Mouse (Mus musculus): ENCODE measurements at regions not wholly inside any gene's neighbourhood (a gene's known extent, or its start where the extent isn't known, plus 50 kb on each side); places are given as distances from the start of the nearest gene placed in this dataset.
A peak's percentile ranks its signal among the peaks of the same experiment; 100 is the strongest.

DNA sequence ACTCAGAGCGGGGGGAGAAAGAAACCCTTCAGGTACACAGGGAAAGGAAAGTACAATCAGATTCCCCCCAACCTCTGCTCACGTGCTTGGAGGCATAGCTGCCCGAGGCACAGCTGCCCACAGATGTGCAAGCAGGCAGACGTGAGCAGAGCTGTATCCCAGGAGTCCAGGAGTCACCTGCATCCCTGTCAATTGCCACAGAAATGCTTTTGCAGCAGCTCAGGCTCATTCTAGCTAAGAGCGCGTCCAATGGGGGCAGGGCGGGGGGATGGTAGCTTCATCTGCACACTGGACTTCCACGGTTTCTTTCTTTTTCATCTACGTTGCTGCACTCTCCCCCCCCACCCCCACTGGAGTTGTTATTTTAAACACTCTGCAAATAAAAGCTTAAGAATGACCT, 66.0 kb upstream of the Fat4 start:
- ATAC-seq (ENCODE audit: insufficient number of reproducible peaks, low FRiP score, low TSS enrichment, low read depth): no peak
- 35% methylated on average over 9 of the region's 9 CpGs for WGBS

DNA sequence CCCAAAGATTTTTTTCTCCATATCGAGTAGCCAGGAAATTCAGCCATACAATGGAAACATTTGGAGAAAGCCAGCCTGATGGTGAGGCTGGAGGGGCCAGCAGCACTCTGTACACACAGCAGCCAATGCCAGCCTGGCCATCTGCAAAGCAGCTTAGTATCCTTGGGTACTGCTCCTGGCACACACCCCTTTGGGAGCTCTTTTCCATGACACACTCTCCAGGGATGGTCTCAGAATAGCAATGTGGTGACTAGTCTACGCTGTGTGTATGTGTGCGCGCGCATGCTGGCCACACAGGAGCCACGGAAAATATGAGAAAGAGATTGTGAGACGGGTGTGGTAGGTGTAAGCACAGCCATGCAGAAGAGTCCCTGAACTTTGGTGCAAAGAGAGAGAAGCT, 66.4 kb upstream of the Fat4 start:
- Histone ChIP-seq H3K9me3 (replicated peaks) (no peaks in the 10 kb centered on the region), H3K27ac (replicated peaks) (no peak overlapping the region), H3K27me3 (no peaks in the 10 kb centered on the region), H3K4me2 (replicated peaks) (no peak overlapping the region), H3K9ac (no peak overlapping the region), H3K36me3 (no peaks in the 10 kb centered on the region), H3K4me3 (replicated peaks) (no peak overlapping the region), H3K4me1 (peaks cover 7% of the 10 kb centered on the region; the same call in 1 of the 2 replicates)
- WGBS: 71% methylated on average over 7 of the region's 7 CpGs
- peak; percentile 87 for ATAC-seq (ENCODE audit: insufficient number of reproducible peaks, low FRiP score, low TSS enrichment, low read depth)

More for the DNA sequence above, 66.0 kb upstream of the Fat4 start:
- Histone ChIP-seq H3K9me3 (replicated peaks) (no peaks in the 10 kb centered on the region), H3K9ac (no peak overlapping the region), H3K27ac (replicated peaks) (no peak overlapping the region), H3K4me2 (replicated peaks) (no peak overlapping the region), H3K4me3 (replicated peaks) (no peak overlapping the region), H3K4me1 (peaks cover 7% of the 10 kb centered on the region; the same call in 1 of the 2 replicates), H3K36me3 (no peaks in the 10 kb centered on the region), H3K27me3 (no peaks in the 10 kb centered on the region)

DNA sequence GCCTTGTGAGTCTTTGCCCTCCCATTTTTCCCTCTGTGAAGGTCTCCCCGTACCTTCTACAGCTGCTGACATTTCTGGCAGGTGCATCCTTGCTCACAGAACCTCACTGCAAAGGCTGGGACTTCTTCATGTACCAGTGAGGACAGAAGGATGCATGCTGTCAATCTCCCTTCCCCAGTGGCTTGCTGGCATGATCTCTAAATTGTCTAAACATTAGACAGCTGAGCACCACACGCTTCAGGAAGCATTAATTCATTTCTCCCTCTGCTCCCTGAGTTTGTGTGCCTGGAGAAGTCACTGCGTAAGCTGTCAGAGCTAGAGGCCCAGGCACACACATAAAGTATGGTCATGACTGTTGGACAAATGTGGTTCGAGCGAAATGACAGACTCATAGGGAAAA, 69.1 kb upstream of the Fat4 start:
- WGBS: 86% methylated on average over 5 of the region's 5 CpGs
- Histone ChIP-seq H3K27ac (replicated peaks) (no peak overlapping the region), H3K4me2 (replicated peaks) (no peak overlapping the region), H3K9me3 (replicated peaks) (no peaks in the 10 kb centered on the region), H3K36me3 (no peaks in the 10 kb centered on the region), H3K4me3 (replicated peaks) (no peak overlapping the region), H3K4me1 (peaks cover 7% of the 10 kb centered on the region; the same call in 1 of the 2 replicates), H3K27me3 (no peaks in the 10 kb centered on the region), H3K9ac (no peak overlapping the region)
- ATAC-seq (ENCODE audit: insufficient number of reproducible peaks, low FRiP score, low TSS enrichment, low read depth): no peak

DNA sequence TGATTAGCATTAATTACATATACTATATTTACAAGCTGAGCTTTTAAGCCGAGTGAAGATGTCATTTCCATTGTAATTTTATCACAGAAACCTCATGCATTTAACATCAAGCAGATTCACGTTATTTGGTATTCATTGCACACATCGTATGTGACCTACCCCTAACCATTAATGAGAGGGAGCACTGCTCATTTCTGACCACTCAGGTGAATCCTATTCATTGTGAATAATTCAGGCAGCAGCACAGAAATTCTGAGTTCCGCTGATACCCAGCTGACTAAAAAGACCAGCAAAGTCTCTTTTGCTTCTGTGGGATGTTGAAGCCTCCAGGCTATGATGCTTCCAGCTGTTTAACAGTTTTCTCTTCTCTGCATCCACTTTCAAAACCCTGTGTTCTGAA, 74.3 kb upstream of the Fat4 start:
- H3K27me3 ChIP-seq: no peaks in the 10 kb centered on the region
- no peak overlapping the region for H3K4me3 ChIP-seq (replicated peaks)
- ATAC-seq (ENCODE audit: insufficient number of reproducible peaks, low FRiP score, low TSS enrichment, low read depth): no peak
- H3K9me3 ChIP-seq (replicated peaks): no peaks in the 10 kb centered on the region
- no peak overlapping the region for H3K27ac ChIP-seq (replicated peaks)
- no peaks in the 10 kb centered on the region for H3K4me1 ChIP-seq
- 73% methylated on average over 4 of the region's 4 CpGs for WGBS
- H3K36me3 ChIP-seq: no peaks in the 10 kb centered on the region
- no peak overlapping the region for H3K9ac ChIP-seq
- H3K4me2 ChIP-seq (replicated peaks): no peak overlapping the region

DNA sequence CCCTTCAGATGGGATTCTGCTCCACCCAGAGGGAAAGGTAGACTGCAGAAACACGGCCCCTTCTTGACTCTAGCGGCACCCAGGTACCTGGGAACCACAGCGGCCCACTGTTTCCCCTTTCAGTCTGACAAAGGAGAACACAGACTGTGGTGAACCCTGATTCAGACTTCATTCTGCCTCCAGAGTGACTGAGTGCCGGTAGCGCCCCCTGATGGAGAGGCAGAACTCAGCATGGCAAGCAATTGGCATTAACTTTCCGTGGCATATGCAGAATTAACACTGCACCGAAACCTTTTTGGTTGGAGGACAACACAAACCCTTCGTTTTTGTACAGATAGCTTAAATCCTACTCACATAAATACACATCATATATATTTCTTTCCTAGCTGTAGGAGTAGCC, 75.1 kb upstream of the Fat4 start:
- 87% methylated on average over 8 of the region's 8 CpGs for WGBS
- H3K4me3 ChIP-seq (replicated peaks): no peak overlapping the region
- H3K9ac ChIP-seq: no peak overlapping the region
- peaks cover under 1% of the 10 kb centered on the region; the same call in 1 of the 2 replicates for H3K4me1 ChIP-seq
- no peak overlapping the region for H3K27ac ChIP-seq (replicated peaks)
- no peaks in the 10 kb centered on the region for H3K27me3 ChIP-seq
- H3K9me3 ChIP-seq (replicated peaks): no peaks in the 10 kb centered on the region
- no peak overlapping the region for H3K4me2 ChIP-seq (replicated peaks)
- ATAC-seq (ENCODE audit: insufficient number of reproducible peaks, low FRiP score, low TSS enrichment, low read depth): no peak
- no peaks in the 10 kb centered on the region for H3K36me3 ChIP-seq

DNA sequence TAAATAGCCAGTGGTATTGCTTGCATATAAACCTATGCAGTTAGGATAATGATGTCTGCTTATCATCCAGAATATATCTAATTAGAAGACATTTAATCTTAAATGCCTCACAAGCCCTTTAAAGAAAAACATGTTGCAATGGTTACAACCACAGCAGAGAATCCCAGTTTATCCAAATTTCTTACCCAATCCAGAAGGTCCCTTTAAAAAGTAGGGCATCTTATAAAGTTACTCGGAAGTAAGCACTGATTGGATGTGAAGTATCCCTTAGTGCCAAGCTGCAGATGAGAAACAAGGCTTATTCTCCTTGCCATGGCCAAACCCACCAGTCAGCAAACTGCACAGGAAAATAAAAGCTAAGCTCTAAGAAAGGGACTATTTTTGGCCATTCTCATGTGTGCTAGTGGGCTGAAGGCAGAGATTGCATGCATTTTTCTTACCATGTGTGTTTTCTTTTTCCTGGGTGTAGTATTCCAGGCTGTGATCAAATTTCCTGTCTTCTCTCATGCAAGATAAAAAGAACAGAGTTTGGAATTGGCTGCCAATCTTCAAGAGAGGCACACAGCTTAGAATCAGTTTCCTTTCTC, 80.2 kb upstream of the Fat4 start:
- Histone ChIP-seq H3K9ac (no peak overlapping the region), H3K36me3 (no peaks in the 10 kb centered on the region), H3K27me3 (no peaks in the 10 kb centered on the region), H3K4me2 (replicated peaks) (no peak overlapping the region), H3K4me3 (replicated peaks) (no peak overlapping the region), H3K4me1 (peaks cover 3% of the 10 kb centered on the region; the same call in 1 of the 2 replicates), H3K27ac (replicated peaks) (0 out of 2 replicates have a peak overlapping the region, but pooled peaks have one; percentile 22), H3K9me3 (replicated peaks) (no peaks in the 10 kb centered on the region)
- WGBS: 22% methylated on average over 1 of the region's 1 CpGs
- ATAC-seq (ENCODE audit: insufficient number of reproducible peaks, low FRiP score, low TSS enrichment, low read depth): peak; percentile 29; the same call in 1 of the 2 replicates

DNA sequence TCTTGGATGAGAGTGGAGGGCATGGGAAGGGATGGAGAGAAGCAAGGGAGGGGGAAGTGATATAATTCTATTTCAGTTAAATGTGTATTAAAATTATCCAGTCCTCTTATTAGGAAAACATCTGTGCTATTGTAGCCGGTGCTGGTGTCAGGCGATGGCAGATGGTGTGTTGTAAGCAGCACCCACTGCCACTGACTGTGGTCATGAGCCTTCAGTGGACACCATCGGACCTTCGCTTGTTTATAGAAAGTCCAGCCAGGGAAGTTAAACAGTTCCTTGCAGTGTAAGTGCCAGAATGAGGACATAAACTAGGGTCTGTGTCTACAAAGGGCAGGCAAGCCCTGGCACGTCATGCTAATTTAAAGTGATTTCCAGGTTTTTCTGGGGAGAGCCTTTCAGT, 80.7 kb upstream of the Fat4 start:
- Histone ChIP-seq H3K36me3 (no peaks in the 10 kb centered on the region), H3K9ac (no peak overlapping the region), H3K4me1 (peaks cover 3% of the 10 kb centered on the region; the same call in 1 of the 2 replicates), H3K27ac (replicated peaks) (no peak overlapping the region), H3K4me2 (replicated peaks) (no peak overlapping the region), H3K9me3 (replicated peaks) (no peaks in the 10 kb centered on the region), H3K4me3 (replicated peaks) (no peak overlapping the region), H3K27me3 (no peaks in the 10 kb centered on the region)
- no peak for ATAC-seq (ENCODE audit: insufficient number of reproducible peaks, low FRiP score, low TSS enrichment, low read depth)
- 43% methylated on average over 5 of the region's 5 CpGs for WGBS

DNA sequence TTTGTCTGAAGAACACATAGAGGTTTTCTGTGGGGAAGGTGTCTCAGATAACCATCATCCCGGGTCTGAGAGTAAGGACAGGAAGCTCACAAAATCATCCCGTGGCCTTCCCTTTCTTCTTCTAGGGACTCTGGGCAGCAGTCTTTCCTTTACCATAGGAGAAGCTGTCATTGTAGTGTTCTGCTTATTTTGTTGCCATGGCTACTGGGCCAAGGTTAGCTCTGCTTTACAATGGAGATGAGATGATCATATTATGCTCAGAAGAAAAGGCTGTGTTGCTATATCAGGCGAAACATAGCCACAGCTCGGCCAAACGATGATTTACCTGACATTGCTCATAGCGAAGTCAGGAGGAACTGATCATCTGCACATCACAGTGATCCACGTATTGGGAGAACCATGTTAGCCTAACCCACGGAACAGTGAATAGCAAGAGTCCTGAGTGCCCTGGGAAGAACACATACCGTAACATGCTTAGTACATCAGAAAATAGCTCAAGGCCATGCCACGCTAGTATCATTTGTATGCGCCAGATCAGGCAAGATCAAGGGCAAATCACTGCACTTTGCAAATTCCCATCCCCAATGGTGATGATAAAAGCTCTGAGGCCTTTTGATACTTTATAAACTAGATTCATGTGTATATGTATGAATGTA, 91.0 kb upstream of the Fat4 start:
- Histone ChIP-seq H3K27me3 (no peaks in the 10 kb centered on the region), H3K36me3 (no peaks in the 10 kb centered on the region), H3K9ac (no peak overlapping the region), H3K4me1 (no peaks in the 10 kb centered on the region), H3K4me3 (replicated peaks) (no peak overlapping the region), H3K4me2 (replicated peaks) (no peak overlapping the region), H3K9me3 (replicated peaks) (no peaks in the 10 kb centered on the region), H3K27ac (replicated peaks) (no peak overlapping the region)
- ATAC-seq (ENCODE audit: insufficient number of reproducible peaks, low FRiP score, low TSS enrichment, low read depth): no peak
- 86% methylated on average over 11 of the region's 11 CpGs for WGBS

DNA sequence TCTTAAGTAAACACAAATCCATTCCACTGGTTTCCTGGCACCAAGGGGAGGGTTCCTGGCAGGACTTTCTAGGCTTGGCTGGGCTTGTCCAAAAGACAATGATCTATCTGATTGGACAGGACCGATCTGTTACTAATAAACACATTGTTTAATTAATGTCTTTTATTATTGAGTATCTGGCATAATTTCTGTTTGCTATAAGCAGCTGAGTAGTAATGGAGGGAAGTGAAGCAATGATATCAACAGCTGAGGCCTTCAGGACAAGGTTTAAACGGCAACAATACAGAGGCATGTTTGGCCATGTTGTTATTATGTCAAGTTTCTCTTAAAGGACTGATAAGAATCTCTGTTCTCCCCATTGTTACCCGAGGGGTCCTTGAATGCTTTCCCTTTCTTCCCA, 93.5 kb upstream of the Fat4 start:
- Histone ChIP-seq H3K4me3 (replicated peaks) (no peak overlapping the region), H3K27me3 (no peaks in the 10 kb centered on the region), H3K9ac (no peak overlapping the region), H3K9me3 (replicated peaks) (no peaks in the 10 kb centered on the region), H3K36me3 (no peaks in the 10 kb centered on the region), H3K4me2 (replicated peaks) (no peak overlapping the region), H3K27ac (replicated peaks) (no peak overlapping the region), H3K4me1 (no peaks in the 10 kb centered on the region)
- WGBS: 69% methylated on average over 3 of the region's 3 CpGs
- no peak for ATAC-seq (ENCODE audit: insufficient number of reproducible peaks, low FRiP score, low TSS enrichment, low read depth)

DNA sequence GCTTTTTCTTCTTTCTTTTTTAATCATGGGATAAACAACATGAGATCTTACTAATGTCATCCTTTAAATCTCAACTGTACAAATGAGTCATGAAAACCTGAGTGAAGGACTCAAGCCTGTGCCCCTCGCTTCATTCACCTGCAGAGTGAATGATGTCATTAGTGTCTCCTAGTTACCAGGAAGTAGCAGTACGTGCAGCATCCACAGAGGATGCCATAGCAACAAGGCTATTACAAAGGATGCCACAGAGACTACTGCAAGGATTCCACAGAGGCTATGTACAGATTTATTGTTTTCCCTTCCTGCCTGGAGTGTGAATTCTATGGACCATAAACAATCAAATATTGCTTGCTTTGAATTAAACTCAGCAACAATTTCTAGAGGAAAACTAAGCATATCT, 98.0 kb upstream of the Fat4 start:
- Histone ChIP-seq H3K27ac (replicated peaks) (no peak overlapping the region), H3K4me1 (no peaks in the 10 kb centered on the region), H3K9ac (no peak overlapping the region), H3K4me2 (replicated peaks) (no peak overlapping the region), H3K36me3 (no peaks in the 10 kb centered on the region), H3K27me3 (no peaks in the 10 kb centered on the region), H3K4me3 (replicated peaks) (no peak overlapping the region), H3K9me3 (replicated peaks) (no peaks in the 10 kb centered on the region)
- 61% methylated on average over 2 of the region's 2 CpGs for WGBS
- ATAC-seq (ENCODE audit: insufficient number of reproducible peaks, low FRiP score, low TSS enrichment, low read depth): no peak

DNA sequence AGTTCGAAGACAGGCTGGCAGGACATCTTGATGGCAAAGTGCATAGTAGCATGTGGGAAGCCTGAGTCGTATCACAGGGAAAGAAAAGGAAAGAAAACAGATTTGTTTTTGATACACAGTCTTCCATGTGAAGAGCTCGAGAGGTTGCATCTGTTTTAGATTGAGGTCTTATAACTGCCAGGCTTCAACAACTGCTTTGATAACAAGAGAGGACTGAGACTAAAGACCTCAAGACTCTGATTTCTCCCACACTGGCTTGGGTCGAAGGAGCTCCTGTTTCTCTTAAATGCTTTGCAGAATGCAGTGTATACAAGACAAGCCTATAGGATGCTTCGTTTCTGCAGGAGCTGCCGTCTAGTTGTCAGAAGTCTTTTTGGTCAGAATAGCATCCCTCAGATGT, 103.0 kb upstream of the Fat4 start:
- ATAC-seq (ENCODE audit: insufficient number of reproducible peaks, low FRiP score, low TSS enrichment, low read depth): no peak; the same call in 1 of the 2 replicates
- 42% methylated on average over 6 of the region's 6 CpGs for WGBS
- H3K4me1 ChIP-seq: no peaks in the 10 kb centered on the region

DNA sequence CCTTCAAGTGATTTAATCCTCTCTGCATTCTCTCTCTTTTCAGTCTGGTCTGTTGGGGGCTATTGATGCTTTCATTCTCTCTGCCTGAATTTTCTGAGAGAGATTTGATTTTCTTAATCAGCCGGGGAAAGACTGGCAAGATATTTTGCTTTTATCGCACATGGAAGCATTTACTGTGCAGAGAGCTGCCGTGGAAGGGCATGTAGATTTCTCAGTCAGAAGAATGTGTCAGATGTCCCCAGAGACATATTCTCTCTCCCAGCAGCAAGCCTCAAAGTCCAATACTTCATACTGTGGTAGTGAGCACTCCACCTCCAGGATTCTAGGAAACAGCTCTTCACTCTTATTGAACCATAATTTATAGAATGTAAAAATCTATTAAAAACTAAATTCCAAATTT, 103.7 kb upstream of the Fat4 start:
- Histone ChIP-seq H3K9me3 (replicated peaks) (no peaks in the 10 kb centered on the region), H3K4me3 (replicated peaks) (no peak overlapping the region), H3K27me3 (no peaks in the 10 kb centered on the region), H3K4me2 (replicated peaks) (no peak overlapping the region), H3K9ac (no peak overlapping the region), H3K27ac (replicated peaks) (no peak overlapping the region), H3K4me1 (no peaks in the 10 kb centered on the region), H3K36me3 (no peaks in the 10 kb centered on the region)
- no peak for ATAC-seq (ENCODE audit: insufficient number of reproducible peaks, low FRiP score, low TSS enrichment, low read depth)
- 44% methylated on average over 3 of the region's 3 CpGs for WGBS

More for the DNA sequence above, 103.0 kb upstream of the Fat4 start:
- Histone ChIP-seq H3K4me2 (replicated peaks) (no peak overlapping the region), H3K36me3 (no peaks in the 10 kb centered on the region), H3K27ac (replicated peaks) (no peak overlapping the region), H3K9me3 (replicated peaks) (no peaks in the 10 kb centered on the region), H3K9ac (no peak overlapping the region), H3K4me3 (replicated peaks) (no peak overlapping the region), H3K27me3 (no peaks in the 10 kb centered on the region)

Data from embryonic facial prominence, embryonic 15.5 days (tissue).